Mouse (Mus musculus) thymus, postnatal 36 days (tissue): Measurements from ENCODE around the gene Ube2e1.
"Not testable (repeated sequence)": the region's sequence is repeated elsewhere in the genome, so short reads cannot be mapped to it uniquely, and the experiment has no call there.

Experiments used
- DNase-seq, 2 experiments: peaks; one replicate each; pipeline ENCODE4 v3.0.0; 2022; ENCODE audit warnings: mixed read lengths in 2 of 2

Gene Ube2e1

GRCm38 (mm10) chr14:18317457-18318411 lies 13.9 kb downstream of the Ube2e1 start:
- DNase-seq: no peak

- no peak for DNase-seq
Observed at GRCm38 (mm10) chr14:18304165-18304564, 27.5 kb downstream of the Ube2e1 start.

DNA sequence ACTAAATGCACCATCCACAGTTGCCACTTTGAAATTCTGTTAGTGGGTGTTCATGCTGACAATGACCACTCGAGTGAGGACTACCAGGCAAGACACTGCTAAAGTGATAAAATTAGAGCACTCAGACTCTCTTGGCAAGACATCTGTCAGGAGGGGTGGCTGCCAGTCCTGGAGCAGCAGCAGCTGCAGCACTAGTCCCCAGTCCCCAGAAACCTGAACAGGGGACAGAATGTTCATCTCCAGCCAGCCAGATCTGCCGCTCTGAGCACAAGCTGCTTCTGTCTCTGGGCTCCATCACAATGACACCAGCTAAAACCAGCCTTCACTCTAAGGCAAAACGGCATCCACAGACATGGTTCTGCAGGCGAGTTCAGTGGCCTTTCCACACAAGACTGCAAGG lies 28.4 kb downstream of the Ube2e1 start:
- peak in 1 of 2 experiments; percentile 8 for DNase-seq

GRCm38 (mm10) chr14:18302750-18303149 lies 28.9 kb downstream of the Ube2e1 start:
- DNase-seq: no peak

GRCm38 (mm10) chr14:18301591-18301990 lies 30.1 kb downstream of the Ube2e1 start:
- DNase-seq: peak; percentile 7 to 18

DNA sequence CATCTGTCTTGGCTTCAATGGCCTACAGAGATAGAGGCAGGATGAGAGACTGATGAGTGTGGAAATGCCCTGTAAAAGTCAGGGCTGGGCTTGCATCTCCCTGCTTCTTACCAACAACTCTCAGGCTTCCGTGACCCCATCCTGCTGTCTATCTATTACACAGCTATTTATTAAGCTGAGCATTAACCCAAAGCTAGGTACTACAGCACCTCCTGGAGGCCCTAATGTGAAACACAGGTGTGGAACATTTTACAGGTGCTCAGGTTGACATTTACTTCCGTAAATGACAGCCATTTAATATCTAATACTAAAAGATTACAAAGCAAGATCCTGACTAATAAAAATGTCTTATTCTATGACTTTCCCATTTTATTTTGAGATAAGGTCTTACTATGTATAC lies 31.0 kb downstream of the Ube2e1 start:
- no peak for DNase-seq

DNA sequence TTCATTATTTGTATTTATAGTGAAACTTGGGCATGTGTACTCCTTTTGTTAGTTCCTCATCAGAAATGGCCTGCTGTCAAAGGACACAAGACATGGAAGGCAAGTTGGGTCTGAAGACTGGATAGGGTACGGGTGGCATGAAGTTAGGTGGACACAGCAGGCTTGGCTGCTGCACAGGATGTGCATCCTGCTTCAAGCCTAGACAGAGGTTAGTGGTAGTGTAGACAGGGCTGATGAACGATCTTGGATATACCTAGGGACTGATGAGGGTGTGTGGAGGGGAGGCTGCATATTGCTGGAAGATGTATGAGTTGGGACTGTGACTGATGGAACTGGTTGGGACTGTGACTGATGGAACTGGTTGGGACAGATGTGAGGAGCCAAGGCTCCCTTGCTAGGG lies 32.8 kb downstream of the Ube2e1 start:
- no peak for DNase-seq

GRCm38 (mm10) chr14:18297441-18297840 lies 34.2 kb downstream of the Ube2e1 start:
- no peak for DNase-seq

GRCm38 (mm10) chr14:18292578-18292977 lies 39.1 kb downstream of the Ube2e1 start:
- DNase-seq: no peak

GRCm38 (mm10) chr14:18292111-18292510 lies 39.5 kb downstream of the Ube2e1 start:
- DNase-seq: no peak

- DNase-seq: no peak
Observed at GRCm38 (mm10) chr14:18287391-18287790, 44.3 kb downstream of the Ube2e1 start.

DNA sequence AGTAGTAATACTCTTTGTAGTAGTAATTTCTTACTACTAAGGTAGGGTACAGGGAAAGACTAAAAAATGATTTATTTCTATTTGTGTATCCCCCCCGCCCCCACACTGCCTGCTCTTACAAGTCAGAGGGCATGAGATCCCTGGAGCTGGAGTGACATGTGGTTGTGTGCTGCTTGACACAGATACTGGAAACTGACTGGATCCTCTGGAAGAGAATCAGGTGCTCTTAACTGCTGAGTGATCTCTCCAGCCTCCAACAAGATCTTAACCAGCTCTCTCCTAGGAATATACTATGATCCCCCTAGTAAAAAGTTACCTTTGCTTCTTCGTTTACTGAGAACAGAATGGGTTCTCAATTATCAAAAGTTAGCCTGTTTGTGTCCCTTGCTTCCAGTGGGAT lies 45.2 kb downstream of the Ube2e1 start:
- no peak for DNase-seq

- no peak for DNase-seq
Observed at GRCm38 (mm10) chr14:18285476-18285875, 46.2 kb downstream of the Ube2e1 start.

GRCm38 (mm10) chr14:18284581-18284980 lies 47.1 kb downstream of the Ube2e1 start:
- no peak for DNase-seq

GRCm38 (mm10) chr14:18280375-18280774 lies 51.3 kb downstream of the Ube2e1 start:
- DNase-seq: no peak

DNA sequence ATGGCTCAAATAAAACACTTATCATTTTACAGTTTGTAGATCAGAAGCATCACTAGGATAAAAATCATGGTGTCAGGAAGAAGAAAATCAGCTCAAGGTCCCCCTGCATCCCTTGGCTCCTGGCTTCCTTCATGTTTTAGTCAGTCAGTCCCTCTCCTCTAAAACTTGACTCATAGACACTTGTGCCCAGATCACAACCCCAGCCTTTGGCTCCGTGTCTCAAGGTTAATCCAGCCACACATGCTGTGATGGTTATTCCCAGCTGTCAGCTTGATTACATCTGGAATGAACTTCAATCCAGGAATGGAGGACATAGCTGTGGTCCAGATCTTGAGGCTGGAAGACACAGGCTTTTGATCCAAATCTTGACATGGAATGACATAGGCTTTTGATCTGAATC lies 57.1 kb downstream of the Ube2e1 start:
- DNase-seq: no peak

- DNase-seq: no peak
Observed at GRCm38 (mm10) chr14:18271666-18272065, 60.0 kb downstream of the Ube2e1 start.

- DNase-seq: peak; percentile 97 to 99
Observed at GRCm38 (mm10) chr14:18270529-18271441, 60.9 kb downstream of the Ube2e1 start, which contains the start of the genes Nkiras1 and Rpl15. TSS of gene Nkiras1 (plus strand) at chr14:18271136. TSS of gene Rpl15 (minus strand) at chr14:18271391.

GRCm38 (mm10) chr14:18269947-18270528 lies 61.6 kb downstream of the Ube2e1 start:
- not testable (repeated sequence) for DNase-seq

- no peak for DNase-seq
Observed at GRCm38 (mm10) chr14:18263427-18263826, 68.2 kb downstream of the Ube2e1 start.

DNA sequence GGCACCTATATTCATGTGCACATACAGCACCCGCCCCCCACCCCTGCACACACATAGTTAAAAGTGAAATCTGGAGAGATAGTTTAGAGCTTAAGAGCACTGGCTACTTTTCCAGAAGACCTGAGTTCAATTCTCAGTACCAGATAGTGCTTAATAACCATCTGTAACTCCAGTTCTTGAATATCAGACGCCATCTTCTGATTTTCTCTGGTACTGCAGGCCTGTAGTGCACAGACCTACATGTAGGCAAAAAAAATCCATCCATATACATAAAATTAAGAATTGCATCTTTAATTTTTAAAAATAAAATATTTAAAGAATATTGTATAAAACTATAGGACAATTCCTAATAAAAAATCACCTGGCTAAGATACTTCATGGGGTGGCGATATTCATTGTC lies 70.5 kb downstream of the Ube2e1 start:
- DNase-seq: no peak

DNA sequence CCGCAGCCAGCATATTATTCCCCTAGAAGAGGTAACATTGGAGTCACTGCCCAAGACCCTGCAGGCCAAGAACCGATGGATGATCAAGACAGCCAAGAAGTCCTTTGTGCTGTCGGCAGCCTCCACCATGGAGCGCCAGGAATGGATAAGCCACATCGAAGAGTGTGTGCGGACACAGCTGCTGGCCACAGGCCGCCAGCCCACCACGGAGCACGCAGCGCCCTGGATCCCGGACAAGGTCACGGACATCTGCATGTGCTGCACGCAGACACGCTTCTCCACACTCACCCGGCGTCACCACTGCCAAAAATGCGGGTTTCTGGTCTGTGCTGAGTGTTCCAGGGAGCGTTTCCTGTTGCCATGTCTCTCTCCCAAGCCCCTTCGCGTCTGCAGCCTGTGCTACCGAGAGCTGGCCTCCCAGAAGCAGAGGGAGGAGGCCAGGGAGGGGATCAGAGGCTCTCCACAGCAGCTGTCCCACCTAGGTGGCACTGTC lies 89.0 kb downstream of the Ube2e1 start:
- DNase-seq: peak in 1 of 2 experiments; percentile 17

DNA sequence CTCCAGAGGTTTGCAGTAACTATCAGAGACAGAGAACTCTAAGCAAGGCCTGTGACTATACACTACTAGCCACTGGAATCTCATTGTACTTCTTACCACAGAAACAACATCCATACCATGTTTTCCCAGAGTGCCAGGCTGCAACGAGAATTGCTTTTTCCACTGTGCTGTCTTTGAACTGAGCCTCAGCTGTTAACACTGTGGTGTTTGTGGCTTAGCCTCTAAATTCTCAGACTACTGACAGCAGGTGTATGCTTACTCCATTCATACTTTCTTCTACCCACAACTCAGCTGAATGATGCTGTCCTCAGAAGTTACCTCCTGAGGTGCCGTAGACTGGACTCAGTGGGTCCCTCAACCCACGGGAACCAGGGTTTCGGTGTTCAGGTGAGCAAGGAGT lies 89.9 kb downstream of the Ube2e1 start:
- peak in 1 of 2 experiments; percentile 20 for DNase-seq
